Mouse (Mus musculus): ENCODE measurements around the gene Ghr. TPM values are rescaled to one million over a fixed set of nuclear protein-coding genes. Genes with fewer than 3 reads are reported as not detected.

The Ghr gene
- polyA plus RNA-seq, 1 experiment from 2014 or later: 81.9 TPM

GRCm38 (mm10) chr15:3469230-3469629, 114.1 kb downstream of the Ghr start:
- Histone ChIP-seq H3K4me3 (ENCODE audit: low read depth, low read length) (no peak overlapping the region), H3K9me3 (ENCODE audit: control insufficient read depth) (no peaks in the 10 kb centered on the region), H3K4me1 (replicated peaks; ENCODE audit: control insufficient read depth, insufficient read depth, low read length) (peaks cover 11% of the 10 kb centered on the region), H3K4me2 (replicated peaks; ENCODE audit: low read depth) (no peak overlapping the region), H3K27ac (ENCODE audit: low read depth, low read length) (no peak overlapping the region), H3K27me3 (replicated peaks; ENCODE audit: control insufficient read depth, insufficient read depth, low read length) (no peaks in the 10 kb centered on the region), H3K9ac (ENCODE audit: low read depth, low read length) (no peak overlapping the region), H3K36me3 (ENCODE audit: control insufficient read depth, insufficient read depth) (no peaks in the 10 kb centered on the region)
- ATAC-seq: no peak
- WGBS: 87% methylated on average over 4 of the region's 4 CpGs
- no peak for TF ChIP-seq CTCF (IDR thresholded peaks at IDR 0.05; ENCODE audit: low read depth)

- no peak for TF ChIP-seq CTCF (IDR thresholded peaks at IDR 0.05; ENCODE audit: low read depth)
- no peak overlapping the region for H3K4me3 ChIP-seq (ENCODE audit: low read depth, low read length)
- H3K9ac ChIP-seq (ENCODE audit: low read depth, low read length): no peak overlapping the region
- H3K4me1 ChIP-seq (replicated peaks; ENCODE audit: control insufficient read depth, insufficient read depth, low read length): peaks cover 11% of the 10 kb centered on the region
- H3K27ac ChIP-seq (ENCODE audit: low read depth, low read length): peak overlapping the region; percentile 9; the same call in 1 of the 2 replicates
- no peak overlapping the region for H3K4me2 ChIP-seq (replicated peaks; ENCODE audit: low read depth)
- H3K36me3 ChIP-seq (ENCODE audit: control insufficient read depth, insufficient read depth): no peaks in the 10 kb centered on the region
- no peaks in the 10 kb centered on the region for H3K27me3 ChIP-seq (replicated peaks; ENCODE audit: control insufficient read depth, insufficient read depth, low read length)
- peak; percentile 36; the same call in 1 of the 2 replicates for ATAC-seq
- H3K9me3 ChIP-seq (ENCODE audit: control insufficient read depth): no peaks in the 10 kb centered on the region
- 40% methylated on average over 4 of the region's 4 CpGs for WGBS
Observed at GRCm38 (mm10) chr15:3466608-3467007, 116.7 kb downstream of the Ghr start.

- WGBS: 28% methylated on average over 4 of the region's 4 CpGs
- no peak overlapping the region for H3K9ac ChIP-seq (ENCODE audit: low read depth, low read length)
- H3K4me2 ChIP-seq (replicated peaks; ENCODE audit: low read depth): peak overlapping the region; percentile 21; the same call in 1 of the 2 replicates
- peak; percentile 92 for ATAC-seq
- H3K27ac ChIP-seq (ENCODE audit: low read depth, low read length): peak overlapping the region; percentile 70
- no peak overlapping the region for H3K4me3 ChIP-seq (ENCODE audit: low read depth, low read length)
- H3K4me1 ChIP-seq (replicated peaks; ENCODE audit: control insufficient read depth, insufficient read depth, low read length): peaks cover 11% of the 10 kb centered on the region
- H3K36me3 ChIP-seq (ENCODE audit: control insufficient read depth, insufficient read depth): no peaks in the 10 kb centered on the region
- no peaks in the 10 kb centered on the region for H3K27me3 ChIP-seq (replicated peaks; ENCODE audit: control insufficient read depth, insufficient read depth, low read length)
- no peaks in the 10 kb centered on the region for H3K9me3 ChIP-seq (ENCODE audit: control insufficient read depth)
- no peak for TF ChIP-seq CTCF (IDR thresholded peaks at IDR 0.05; ENCODE audit: low read depth)
Observed at GRCm38 (mm10) chr15:3464754-3465153, 118.5 kb downstream of the Ghr start.

GRCm38 (mm10) chr15:3456543-3456942, 126.7 kb downstream of the Ghr start:
- no peak overlapping the region for H3K9ac ChIP-seq (ENCODE audit: low read depth, low read length)
- no peak overlapping the region for H3K4me3 ChIP-seq (ENCODE audit: low read depth, low read length)
- ATAC-seq: no peak
- no peak overlapping the region for H3K27ac ChIP-seq (ENCODE audit: low read depth, low read length)
- no peak for TF ChIP-seq CTCF (IDR thresholded peaks at IDR 0.05; ENCODE audit: low read depth)
- 79% methylated on average over 4 of the region's 4 CpGs for WGBS
- H3K4me2 ChIP-seq (replicated peaks; ENCODE audit: low read depth): no peak overlapping the region
- H3K27me3 ChIP-seq (replicated peaks; ENCODE audit: control insufficient read depth, insufficient read depth, low read length): no peaks in the 10 kb centered on the region
- H3K36me3 ChIP-seq (ENCODE audit: control insufficient read depth, insufficient read depth): peaks cover 21% of the 10 kb centered on the region
- no peaks in the 10 kb centered on the region for H3K4me1 ChIP-seq (replicated peaks; ENCODE audit: control insufficient read depth, insufficient read depth, low read length)
- H3K9me3 ChIP-seq (ENCODE audit: control insufficient read depth): no peaks in the 10 kb centered on the region

- no peak overlapping the region for H3K27ac ChIP-seq (ENCODE audit: low read depth, low read length)
- no peak for TF ChIP-seq CTCF (IDR thresholded peaks at IDR 0.05; ENCODE audit: low read depth)
- ATAC-seq: no peak
- no peaks in the 10 kb centered on the region for H3K27me3 ChIP-seq (replicated peaks; ENCODE audit: control insufficient read depth, insufficient read depth, low read length)
- H3K9ac ChIP-seq (ENCODE audit: low read depth, low read length): no peak overlapping the region
- H3K4me2 ChIP-seq (replicated peaks; ENCODE audit: low read depth): no peak overlapping the region
- no peaks in the 10 kb centered on the region for H3K9me3 ChIP-seq (ENCODE audit: control insufficient read depth)
- H3K4me1 ChIP-seq (replicated peaks; ENCODE audit: control insufficient read depth, insufficient read depth, low read length): no peaks in the 10 kb centered on the region
- peaks cover 21% of the 10 kb centered on the region for H3K36me3 ChIP-seq (ENCODE audit: control insufficient read depth, insufficient read depth)
- H3K4me3 ChIP-seq (ENCODE audit: low read depth, low read length): no peak overlapping the region
Observed at GRCm38 (mm10) chr15:3455572-3455971, 127.7 kb downstream of the Ghr start.

- no peaks in the 10 kb centered on the region for H3K27me3 ChIP-seq (replicated peaks; ENCODE audit: control insufficient read depth, insufficient read depth, low read length)
- no peak overlapping the region for H3K9ac ChIP-seq (ENCODE audit: low read depth, low read length)
- H3K9me3 ChIP-seq (ENCODE audit: control insufficient read depth): no peaks in the 10 kb centered on the region
- H3K36me3 ChIP-seq (ENCODE audit: control insufficient read depth, insufficient read depth): peaks cover 13% of the 10 kb centered on the region; the same call in 1 of the 2 replicates
- no peak overlapping the region for H3K27ac ChIP-seq (ENCODE audit: low read depth, low read length)
- WGBS: 50% methylated on average over 5 of the region's 5 CpGs
- no peak for ATAC-seq
- H3K4me1 ChIP-seq (replicated peaks; ENCODE audit: control insufficient read depth, insufficient read depth, low read length): 0 out of 2 replicates have a peak, but pooled peaks cover 2% of the 10 kb centered on the region
- TF ChIP-seq CTCF (IDR thresholded peaks at IDR 0.05; ENCODE audit: low read depth): no peak
- no peak overlapping the region for H3K4me2 ChIP-seq (replicated peaks; ENCODE audit: low read depth)
- no peak overlapping the region for H3K4me3 ChIP-seq (ENCODE audit: low read depth, low read length)
Observed at GRCm38 (mm10) chr15:3452080-3452752, 131.1 kb downstream of the Ghr start.

All from intestine, postnatal 0 days (tissue).